ENCODE assay signal across 7 mouse cellular contexts in the genomic region with DNA sequence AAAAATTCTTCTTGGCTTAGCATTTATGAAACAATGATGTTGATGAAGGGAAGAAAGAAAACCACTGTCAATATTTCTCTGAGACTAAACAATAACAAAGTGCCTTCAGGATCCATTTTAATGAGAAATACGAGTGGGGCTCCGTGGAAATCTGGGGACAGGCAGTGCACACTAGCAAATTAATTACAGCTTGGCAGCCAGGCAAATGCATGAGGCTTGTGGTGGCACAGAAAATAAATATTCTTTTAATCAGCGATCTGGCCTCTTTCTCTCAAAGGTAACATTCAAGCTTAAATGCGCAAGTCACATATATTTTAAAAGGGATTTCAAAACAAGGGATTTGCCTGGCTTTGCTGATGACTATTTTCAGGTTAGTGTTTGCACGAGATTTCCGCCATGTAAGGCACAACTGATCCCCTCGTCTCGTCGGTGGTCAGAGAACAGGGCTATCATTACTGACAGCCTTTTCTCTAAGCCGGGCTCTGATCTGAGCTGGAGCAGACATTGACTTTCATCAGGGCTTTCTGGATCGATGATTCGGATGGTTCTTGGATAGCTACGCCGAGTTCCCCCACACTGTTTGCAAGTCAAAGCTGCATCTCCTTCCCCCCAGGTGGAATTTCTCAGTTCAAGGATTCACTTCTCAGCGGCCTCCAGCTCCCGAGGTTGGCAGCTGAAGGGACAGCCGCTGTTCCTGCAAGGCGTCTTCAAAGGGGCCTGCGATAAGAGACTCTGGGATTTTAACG.
DNase-seq lines count a peak whose midpoint lies in the region; ATAC-seq and TF ChIP-seq lines count a peak whose summit lies in the region.

No protein-coding gene starts in this region.

- peaks cover 10% of the 10 kb centered on the region; the same call in 1 of the 2 replicates for H3K4me1 ChIP-seq in kidney, embryonic 15.5 days
- H3K4me1 ChIP-seq in kidney, adult 2 months (ENCODE audit: control insufficient read depth, insufficient read depth, low read length): no peaks in the 10 kb centered on the region
- peaks cover 24% of the 10 kb centered on the region for H3K4me1 ChIP-seq in hindbrain, embryonic 12.5 days
- peaks cover 14% of the 10 kb centered on the region; the same call in 1 of the 2 replicates for H3K4me1 ChIP-seq in midbrain, embryonic 11.5 days (ENCODE audit: control insufficient read depth, insufficient read depth, low read length)

- peak overlapping the region; percentile 52 for H3K4me2 ChIP-seq in kidney, embryonic 15.5 days
- peak overlapping the region; percentile 48 for H3K4me2 ChIP-seq in hindbrain, embryonic 12.5 days (replicated peaks)
- peak overlapping the region; percentile 48 for H3K4me2 ChIP-seq in midbrain, embryonic 11.5 days

- H3K27ac ChIP-seq in kidney, embryonic 15.5 days: no peak overlapping the region
- no peak overlapping the region for H3K27ac ChIP-seq in kidney, adult 2 months (ENCODE audit: insufficient read depth, low read depth, low read length)
- H3K27ac ChIP-seq in hindbrain, embryonic 12.5 days: peak overlapping the region; percentile 68
- H3K27ac ChIP-seq in midbrain, embryonic 11.5 days (ENCODE audit: low read depth, low read length): peak overlapping the region; percentile 14; the same call in 1 of the 2 replicates

- H3K9me3 ChIP-seq in kidney, embryonic 15.5 days (replicated peaks): no peaks in the 10 kb centered on the region
- H3K9me3 ChIP-seq in hindbrain, embryonic 12.5 days (replicated peaks): no peaks in the 10 kb centered on the region
- no peaks in the 10 kb centered on the region for H3K9me3 ChIP-seq in midbrain, embryonic 11.5 days (ENCODE audit: control insufficient read depth, low read length)

- no peaks in the 10 kb centered on the region for H3K27me3 ChIP-seq in kidney, embryonic 15.5 days
- H3K27me3 ChIP-seq in kidney, adult 2 months (replicated peaks; ENCODE audit: control insufficient read depth, insufficient read depth, low read length): no peaks in the 10 kb centered on the region; the same call in 1 of the 2 replicates
- H3K27me3 ChIP-seq in hindbrain, embryonic 12.5 days: no peaks in the 10 kb centered on the region
- H3K27me3 ChIP-seq in midbrain, embryonic 11.5 days (ENCODE audit: control insufficient read depth, insufficient read depth, low read length): no peaks in the 10 kb centered on the region

- WGBS in kidney, embryonic 15.5 days: 14% methylated on average over 20 of the region's 20 CpGs
- 24% methylated on average over 20 of the region's 20 CpGs for WGBS in kidney, adult 2 months
- WGBS in hindbrain, embryonic 12.5 days: 11% methylated on average over 20 of the region's 20 CpGs
- WGBS in midbrain, embryonic 11.5 days: 10% methylated on average over 20 of the region's 20 CpGs

- peak overlapping the region; percentile 18 for H3K4me3 ChIP-seq in kidney, embryonic 15.5 days (replicated peaks)
- H3K4me3 ChIP-seq in kidney, adult 2 months (ENCODE audit: insufficient read depth, low read depth, low read length): no peak overlapping the region
- H3K4me3 ChIP-seq in hindbrain, embryonic 12.5 days: peak overlapping the region; percentile 10
- H3K4me3 ChIP-seq in midbrain, embryonic 11.5 days (ENCODE audit: low read depth, low read length): peak overlapping the region; percentile 7; the same call in 1 of the 2 replicates

- no peak for TF ChIP-seq POLR2A in kidney, adult 2 months (IDR thresholded peaks at IDR 0.05; ENCODE audit: low read depth, low read length)

- no peaks in the 10 kb centered on the region for H3K36me3 ChIP-seq in kidney, embryonic 15.5 days
- H3K36me3 ChIP-seq in kidney, adult 2 months (ENCODE audit: control insufficient read depth, insufficient read depth, low read length): no peaks in the 10 kb centered on the region
- H3K36me3 ChIP-seq in hindbrain, embryonic 12.5 days: no peaks in the 10 kb centered on the region
- H3K36me3 ChIP-seq in midbrain, embryonic 11.5 days (ENCODE audit: control insufficient read depth, insufficient read depth, low read length): no peaks in the 10 kb centered on the region

- ATAC-seq in kidney, embryonic 15.5 days (replicated peaks; ENCODE audit: low FRiP score): 0 out of 2 replicates have a peak, but pooled peaks have one; percentile 40
- peak; percentile 47 for ATAC-seq in hindbrain, embryonic 12.5 days (ENCODE audit: low FRiP score)
- peak; percentile 63; the same call in 1 of the 2 replicates for ATAC-seq in midbrain, embryonic 11.5 days (ENCODE audit: low FRiP score)
- no peak for ATAC-seq in megakaryocyte, adult 5-6 weeks (ENCODE audit: poor library complexity, severe bottlenecking)
- ATAC-seq in activated CD4-positive, CD25-positive, alpha-beta regulatory T cell, adult 4 months: no peak

- TF ChIP-seq CTCF in kidney, adult 2 months (conservative IDR thresholded peaks at IDR 0.05; ENCODE audit: insufficient read depth, insufficient read length, low read depth, low read length): no peak

- no peak for DNase-seq in kidney, adult 2 months
- DNase-seq in embryo, embryonic 9.5 days (ENCODE audit: extremely low spot score): peak; percentile 27
- peak; percentile 94 for DNase-seq in midbrain, embryonic 11.5 days (ENCODE audit: low spot score, missing footprints)

- no peak overlapping the region for H3K9ac ChIP-seq in kidney, embryonic 15.5 days
- H3K9ac ChIP-seq in hindbrain, embryonic 12.5 days: peak overlapping the region; percentile 47; the same call in 1 of the 2 replicates
- H3K9ac ChIP-seq in midbrain, embryonic 11.5 days (ENCODE audit: low read length): peak overlapping the region; percentile 46; the same call in 1 of the 2 replicates

Comparison
In these comparisons a context has a peak if more than half of its experiments do, and no peak if none do; other contexts are left out.
1. ATAC-seq: peak in kidney, embryonic 15.5 days (single experiment), hindbrain, embryonic 12.5 days (single experiment) and midbrain, embryonic 11.5 days (single experiment); none in megakaryocyte, adult 5-6 weeks (single experiment) and activated CD4-positive, CD25-positive, alpha-beta regulatory T cell, adult 4 months (single experiment).
2. H3K27ac ChIP-seq: peak in hindbrain, embryonic 12.5 days (single experiment) and midbrain, embryonic 11.5 days (single experiment); none in kidney, embryonic 15.5 days (single experiment) and kidney, adult 2 months (single experiment).
3. Peak in every context shown above with its lines, with median percentiles within 50 percentile points of each other: H3K4me2 ChIP-seq.